Mouse (Mus musculus) urinary bladder, postnatal 14 days (tissue): Measurements from ENCODE around the gene 2310061N02Rik.
A peak's percentile ranks its signal among the peaks of the same experiment; 100 is the strongest.
"Not testable (repeated sequence)": the region's sequence is repeated elsewhere in the genome, so short reads cannot be mapped to it uniquely, and the experiment has no call there.

Experiments used
- DNase-seq: peaks from one replicate; pipeline ENCODE4 v3.0.0; 2021; ENCODE audit warnings: low spot score

Gene 2310061N02Rik

DNA sequence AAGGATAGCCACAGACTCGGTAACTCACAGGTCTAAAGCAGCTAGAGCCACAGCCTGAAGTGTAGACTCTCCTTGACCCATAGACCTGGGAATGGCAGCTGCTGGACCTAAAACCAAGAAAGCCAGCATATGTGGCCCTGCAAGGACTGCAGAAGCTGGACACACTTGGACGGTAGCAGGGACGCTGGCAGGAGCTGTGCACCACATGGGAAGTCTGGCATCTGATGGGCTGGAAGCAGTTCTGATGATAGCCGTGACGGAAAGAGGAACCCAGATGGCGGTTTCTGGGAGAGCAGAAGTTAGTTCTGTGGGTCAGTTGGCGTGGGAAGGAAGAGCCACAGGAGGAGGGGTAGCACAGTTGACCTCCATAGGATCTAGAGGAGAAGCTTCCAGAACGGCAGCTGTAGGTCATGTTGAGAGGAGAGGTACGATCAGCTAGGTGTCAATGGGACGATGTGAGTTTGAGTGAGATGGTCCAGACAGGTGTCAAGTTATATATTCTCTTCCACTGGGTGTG is at the start of gene 2310061N02Rik:
Gene 2310061N02Rik, minus strand, starts transcription at position 467 of the 517 bp plus-strand sequence.
- DNase-seq = no peak

DNA sequence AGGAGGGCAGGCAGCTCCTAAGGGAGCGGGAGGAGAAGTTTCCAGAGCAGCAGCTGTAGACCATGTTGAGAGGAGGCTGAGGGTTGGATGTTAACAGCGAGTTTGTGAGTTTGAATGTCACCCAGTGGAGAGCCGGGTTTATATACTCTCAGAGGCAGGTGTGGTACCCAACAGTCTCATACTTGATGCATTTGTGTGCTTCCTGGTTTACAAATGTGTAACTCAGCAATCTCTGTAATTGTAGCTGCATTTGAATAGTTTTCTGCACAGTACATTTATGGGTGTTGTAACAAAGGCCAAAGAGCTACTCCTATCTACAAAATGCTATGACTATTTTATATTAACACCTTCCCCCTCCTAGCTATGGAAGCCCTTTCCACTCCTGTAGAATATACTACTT is 43.8 kb upstream of the 2310061N02Rik start, which contains the start of gene Krtap13:
Gene Krtap13, minus strand, starts transcription at position 101 of the 400 bp plus-strand sequence.
- not testable (repeated sequence) for DNase-seq

DNA sequence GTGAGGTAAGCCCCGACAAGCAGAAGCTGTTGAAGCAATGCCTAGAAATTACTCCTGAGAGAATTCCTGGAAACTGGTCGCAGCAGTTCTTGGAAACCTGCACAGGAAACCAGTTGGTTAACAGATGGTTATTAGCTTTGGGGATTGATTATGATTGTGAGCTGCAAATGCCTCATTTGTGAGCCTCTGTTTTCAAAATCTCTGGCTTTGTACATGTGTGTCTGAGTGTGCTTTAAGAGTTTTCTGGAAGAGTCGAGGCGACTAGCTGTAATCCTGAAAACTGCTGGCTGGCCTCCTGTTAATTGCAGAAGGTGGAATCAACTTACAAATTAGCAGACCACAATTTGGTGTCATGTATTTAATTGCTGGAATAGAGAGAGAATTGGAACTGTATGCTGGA is 40.2 kb upstream of the 2310061N02Rik start:
- no peak for DNase-seq

DNA sequence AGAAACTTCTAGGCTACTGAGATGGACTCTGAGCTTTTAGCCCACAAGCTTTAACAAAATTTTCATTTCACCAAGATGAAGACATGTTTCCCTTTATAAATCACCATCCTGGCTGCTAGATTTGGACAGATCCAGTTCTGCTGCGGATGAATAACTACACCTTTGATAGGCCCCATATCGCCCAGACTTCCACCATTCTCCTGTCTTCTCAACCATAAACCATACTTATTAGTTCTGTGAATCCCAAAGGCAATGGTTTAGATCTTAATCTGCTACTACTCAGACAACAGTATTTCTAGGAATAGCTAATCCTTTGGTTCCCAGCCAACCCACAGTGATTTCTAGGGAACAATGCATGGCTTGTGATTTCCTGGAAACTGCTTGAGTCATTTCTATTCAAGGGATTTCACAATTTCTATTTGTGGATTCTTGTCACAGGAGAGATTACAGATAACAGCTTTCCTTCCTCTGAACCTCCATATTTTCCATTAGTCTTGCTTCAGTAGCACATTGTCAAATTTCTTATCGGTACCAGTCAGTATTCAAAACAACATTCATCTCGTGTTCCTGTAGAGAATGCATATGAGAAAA is 37.1 kb upstream of the 2310061N02Rik start:
- no peak for DNase-seq

DNA sequence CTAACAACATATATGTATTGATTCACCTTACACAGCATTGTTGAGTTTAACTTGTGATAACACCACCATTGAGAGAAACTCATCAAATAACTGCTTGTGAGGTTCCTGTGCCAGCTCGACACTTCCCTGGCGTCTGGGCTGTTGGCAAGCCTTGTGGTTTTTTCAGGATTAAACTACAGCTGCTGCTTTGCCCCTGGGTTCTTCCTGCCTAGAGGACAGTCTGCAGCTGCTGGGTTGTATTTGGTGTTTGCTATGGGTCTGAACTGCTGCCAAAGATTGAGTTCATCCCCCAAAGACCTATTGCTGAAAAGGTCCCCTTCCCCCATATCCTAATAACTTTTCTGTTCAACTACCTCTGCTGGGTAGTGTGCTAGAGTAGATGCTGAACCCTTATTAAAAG is 27.6 kb upstream of the 2310061N02Rik start:
- DNase-seq = no peak

DNA sequence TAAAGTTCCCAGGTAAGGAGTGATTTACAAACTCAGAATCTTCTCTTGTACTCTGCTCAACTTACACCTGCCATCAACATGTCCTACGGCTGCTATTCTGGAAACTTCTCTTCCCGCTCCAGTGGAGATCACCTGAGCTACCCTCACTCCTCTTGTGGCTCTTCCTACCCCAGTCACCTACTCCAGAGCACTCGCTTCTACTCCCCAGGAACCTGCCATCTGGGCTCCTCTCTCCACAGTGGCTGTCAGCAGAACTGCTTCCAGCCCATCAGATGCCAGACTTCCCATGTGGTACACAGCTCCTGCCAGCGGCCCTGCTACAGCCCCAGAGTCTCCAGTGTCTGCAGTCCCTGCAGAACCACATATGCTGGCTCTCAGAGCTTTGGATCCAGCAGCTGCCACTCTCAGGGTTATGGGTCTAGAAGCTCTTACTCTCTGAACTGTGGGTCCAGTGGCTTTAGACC is 21.1 kb upstream of the 2310061N02Rik start, which contains the start of gene Krtap13-1:
Gene Krtap13-1, plus strand, starts transcription at position 51 of the 464 bp plus-strand sequence.
- no peak for DNase-seq

DNA sequence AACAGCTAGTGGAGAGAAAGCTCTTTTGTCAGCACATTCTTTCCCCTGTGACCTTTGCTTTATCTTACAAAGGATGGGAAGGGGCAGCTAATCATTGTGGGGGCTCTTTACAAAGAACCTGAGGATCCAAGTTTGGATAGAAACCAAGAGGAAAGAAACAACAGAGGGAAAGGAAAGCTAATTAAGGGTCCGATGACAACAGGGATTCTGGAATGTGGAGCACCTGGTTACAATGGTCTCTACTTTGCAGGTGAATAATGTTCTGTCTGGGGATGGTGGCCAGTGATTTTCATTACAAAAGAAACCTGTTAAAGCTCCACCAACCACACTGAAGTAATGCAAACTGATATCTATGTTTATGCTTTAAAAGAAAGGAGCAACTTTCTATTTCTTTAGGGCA is 12.3 kb upstream of the 2310061N02Rik start:
- no peak for DNase-seq

DNA sequence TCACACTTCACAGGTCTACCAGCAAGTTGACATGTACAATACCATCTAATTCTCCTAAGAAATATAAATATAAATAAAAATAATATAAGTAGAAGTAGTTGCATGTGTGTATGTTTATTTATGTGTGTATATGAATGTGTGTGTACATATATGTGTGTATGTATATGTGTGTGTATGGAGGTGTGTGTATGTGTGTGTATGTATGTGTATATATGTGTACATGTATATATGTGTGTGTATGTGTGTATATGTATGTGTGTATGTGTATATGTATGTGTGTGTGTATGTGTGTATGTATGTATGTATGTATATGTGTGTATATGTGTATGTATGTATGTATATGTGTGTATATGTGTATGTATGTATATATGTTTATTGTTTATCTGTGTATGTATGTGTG is 8.8 kb upstream of the 2310061N02Rik start:
- DNase-seq = no peak

DNA sequence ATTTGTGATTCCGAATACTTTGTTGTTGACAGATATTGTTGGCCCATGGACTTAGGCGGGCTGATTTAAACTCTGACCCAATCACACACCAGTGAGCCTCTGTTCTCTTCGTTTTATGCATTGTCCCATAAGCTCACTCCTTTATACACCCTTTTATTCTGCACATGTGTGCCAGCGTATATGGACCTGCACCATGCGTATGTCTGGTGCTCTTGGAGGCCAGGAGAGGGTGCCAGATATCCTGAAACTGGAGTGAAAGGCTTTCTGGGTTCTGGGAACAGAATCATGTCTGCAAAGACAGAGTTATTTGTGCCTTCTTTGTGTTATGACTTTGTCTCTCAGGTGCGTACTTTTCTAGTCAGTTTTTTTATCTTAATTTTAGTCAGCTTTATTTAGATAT is 3.5 kb upstream of the 2310061N02Rik start:
- DNase-seq = no peak

DNA sequence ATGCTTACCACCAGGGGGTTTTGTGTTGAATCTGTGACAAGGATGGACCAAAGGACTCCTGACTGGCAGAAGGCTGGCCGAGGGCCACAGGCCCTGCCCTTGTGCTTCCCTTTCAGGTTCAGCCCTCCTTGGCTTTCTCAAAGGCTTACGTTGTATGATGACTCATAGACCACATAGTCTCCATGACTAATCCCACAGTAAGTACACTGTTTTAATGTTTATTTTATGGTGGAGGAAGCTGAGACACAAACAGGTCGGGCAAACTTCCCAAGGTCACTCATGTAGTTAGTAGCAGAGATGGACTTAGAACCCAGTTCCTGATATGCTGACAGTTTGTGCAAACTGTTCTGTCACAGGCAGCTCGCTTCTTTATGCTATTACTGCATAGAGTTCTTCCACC is 3.0 kb upstream of the 2310061N02Rik start:
- peak; percentile 9 for DNase-seq

DNA sequence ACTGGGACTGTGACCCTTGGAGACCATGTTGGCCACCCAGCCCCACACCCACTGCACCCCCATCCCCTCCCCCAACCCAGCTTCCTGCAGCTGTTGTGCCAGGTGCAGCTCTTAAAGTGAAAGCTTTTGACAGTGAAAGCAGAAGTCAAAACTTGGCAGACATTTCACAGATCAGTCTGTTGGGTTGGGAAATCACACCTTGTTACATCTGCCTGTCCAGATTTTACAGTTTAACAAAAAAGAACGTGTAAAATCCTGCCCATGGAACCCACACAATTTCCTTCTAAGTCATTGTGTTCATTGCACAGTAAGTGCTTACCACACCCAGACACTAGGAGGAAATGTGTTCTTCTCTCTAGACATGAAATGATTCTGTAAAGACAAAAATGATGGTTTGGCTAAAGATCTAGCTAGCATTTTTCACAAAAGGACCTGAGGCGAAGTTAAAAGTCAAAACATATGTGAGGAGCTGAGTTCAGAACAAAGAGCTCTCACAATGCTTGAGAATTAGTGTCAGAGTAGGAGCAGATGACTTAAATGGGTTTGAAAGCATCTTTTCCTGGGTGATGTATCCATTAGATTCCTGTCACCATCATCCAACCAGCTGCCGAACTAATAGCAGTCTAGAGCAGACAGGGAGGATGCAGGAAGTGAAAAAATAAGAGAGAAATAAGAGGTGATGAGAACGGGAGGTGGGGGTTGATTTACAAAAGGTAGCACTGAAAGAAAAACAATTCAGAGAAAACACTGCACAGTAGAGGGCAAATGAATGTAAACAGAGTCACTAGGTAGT is 6.5 kb downstream of the 2310061N02Rik start:
- no peak for DNase-seq

DNA sequence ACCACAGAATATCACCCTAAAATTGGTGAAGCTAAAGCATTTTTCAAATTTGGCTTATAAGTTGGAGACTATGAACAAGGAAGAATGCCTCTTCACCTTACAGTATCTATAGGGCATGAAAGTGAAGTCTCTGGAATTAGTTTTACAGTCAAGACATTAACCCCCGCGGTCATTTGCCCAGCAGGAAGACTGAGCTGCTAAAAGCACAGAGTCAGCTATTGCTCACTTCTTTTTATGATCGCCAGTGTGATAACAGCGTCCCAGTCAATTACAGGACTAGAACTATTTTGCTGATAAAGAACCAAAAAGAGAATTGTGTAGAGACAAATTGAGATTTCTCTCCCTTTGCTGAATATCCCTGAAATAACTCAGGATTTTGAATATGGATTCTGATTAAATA is 11.5 kb downstream of the 2310061N02Rik start:
- no peak for DNase-seq

DNA sequence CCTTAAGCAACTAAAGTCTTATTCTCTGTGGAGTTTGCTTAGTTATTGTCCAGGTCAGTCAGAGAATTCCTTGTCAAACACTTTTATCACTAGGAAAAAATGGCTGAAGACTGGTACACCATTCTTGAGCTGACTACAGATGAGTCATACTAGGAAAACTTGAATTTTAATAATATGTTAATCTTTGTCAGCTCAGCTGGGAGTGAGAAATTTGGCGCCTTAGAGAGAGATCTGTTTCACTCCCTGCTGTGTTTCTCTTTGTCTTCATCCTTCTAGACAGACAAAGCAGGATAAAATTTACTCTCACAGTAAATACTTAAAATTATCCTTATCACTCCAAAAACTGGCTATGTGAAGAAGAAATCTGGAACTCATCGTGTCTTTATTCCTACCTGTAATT is 26.5 kb downstream of the 2310061N02Rik start:
- DNase-seq = no peak

DNA sequence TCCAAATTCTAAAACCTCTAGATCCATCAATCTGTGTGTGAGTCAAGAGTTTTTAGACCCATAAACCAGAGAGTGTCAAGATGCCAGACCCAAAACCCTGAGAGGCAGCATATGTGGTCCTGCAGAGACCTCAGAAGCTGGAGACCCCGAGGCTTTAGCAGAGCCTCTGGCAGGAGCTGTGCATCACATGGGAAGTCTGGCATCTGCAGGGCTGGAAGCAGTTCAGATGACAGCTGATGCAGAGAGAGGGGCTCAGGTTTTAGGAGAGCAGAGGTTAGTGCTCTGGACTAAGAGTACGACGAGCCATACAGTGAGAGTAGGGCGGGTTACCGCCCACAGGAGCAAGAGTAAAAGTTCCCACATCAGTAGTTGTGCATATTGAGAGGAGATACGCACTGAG is 28.7 kb downstream of the 2310061N02Rik start:
- DNase-seq = no peak

DNA sequence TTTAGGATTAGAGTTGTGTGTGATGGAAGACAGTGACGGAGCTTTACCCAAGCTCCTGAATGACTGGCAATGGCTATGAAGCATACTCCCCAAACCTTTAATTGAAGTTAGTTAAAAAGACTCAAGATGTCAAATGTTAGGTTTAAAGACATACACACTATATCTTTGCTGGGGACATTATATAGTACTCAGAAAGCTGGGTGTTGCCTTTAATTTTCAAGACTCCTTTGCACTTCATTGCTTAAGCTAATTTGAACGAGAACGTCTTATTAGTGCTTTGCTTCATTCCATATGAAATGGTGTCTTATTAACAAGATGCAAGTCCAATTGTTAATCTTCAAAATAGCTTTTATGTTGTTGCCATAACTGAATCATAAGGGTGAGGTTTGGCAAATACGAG is 36.2 kb downstream of the 2310061N02Rik start, which contains the start of gene Krtap27-1:
Gene Krtap27-1, minus strand, starts transcription at position 101 of the 400 bp plus-strand sequence.
- DNase-seq = no peak

DNA sequence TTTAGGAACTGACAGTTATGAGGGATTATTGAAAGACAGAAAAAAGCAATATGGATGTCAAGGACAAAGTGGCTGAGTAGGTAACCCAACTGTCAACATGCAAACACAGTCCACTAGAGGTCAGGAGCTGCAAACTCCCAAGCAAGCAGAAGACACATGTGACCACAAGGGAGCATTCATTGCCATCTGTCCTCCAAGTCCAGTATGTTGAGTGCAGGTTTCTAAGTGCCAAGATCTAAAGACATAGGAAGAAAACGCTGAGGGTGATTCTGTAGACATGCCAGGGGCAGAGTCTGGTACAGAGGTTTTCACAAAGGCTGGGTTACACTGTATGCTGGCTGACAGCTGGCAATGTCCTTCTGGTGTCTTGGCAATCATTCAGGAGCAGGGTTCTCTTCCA is 50.3 kb downstream of the 2310061N02Rik start:
- DNase-seq = no peak
